Mouse (Mus musculus) MEL (cell line): ENCODE measurements around the gene Tbxa2r. TPM values are rescaled to one million over a fixed set of nuclear protein-coding genes. Genes with fewer than 3 reads are reported as not detected.

Experiments used
- DNase-seq: peaks from one replicate; pipeline ENCODE4 v3.0.0; 2011; ENCODE audit warnings: low read depth, low spot score
- H3K27ac ChIP-seq: 2 replicates; pipeline ENCODE4 v1.5.1; 2012; ENCODE audit warnings: low read depth, mild to moderate bottlenecking, control low read depth, low read length, moderate library complexity; ENCODE audit not compliant: control insufficient read depth
- H3K27me3 ChIP-seq, 2 experiments: fragments of 150-350 bp in 1 of 2; sonication (generic) in 1 of 2; 2 replicates each; pipeline ENCODE4 v1.6.1; 2012; ENCODE audit warnings: low read length in 2 of 2, mild to moderate bottlenecking in 2 of 2, improper control_type of control experiment in 1 of 2, moderate library complexity in 1 of 2; ENCODE audit not compliant: insufficient read depth in 2 of 2, control insufficient read depth in 1 of 2
- H3K36me3 ChIP-seq, 2 experiments: 2 replicates each; pipeline ENCODE4 v1.6.1; 2012 to 2014; ENCODE audit warnings: low read length in 2 of 2, improper control_type of control experiment in 1 of 2, inconsistent platforms in 1 of 2, mild to moderate bottlenecking in 1 of 2; ENCODE audit not compliant: insufficient read depth in 2 of 2, control insufficient read depth in 1 of 2
- H3K4me1 ChIP-seq, 2 experiments: fragments of 150-350 bp in 1 of 2; sonication (generic) in 1 of 2; 2 replicates each; pipeline ENCODE4 v1.6.1; 2012; ENCODE audit warnings: low read length in 2 of 2, improper control_type of control experiment in 1 of 2, mild to moderate bottlenecking in 1 of 2; ENCODE audit not compliant: insufficient read depth in 2 of 2, control insufficient read depth in 1 of 2
- H3K4me3 ChIP-seq, 2 experiments: fragments of 150-350 bp in 1 of 2; sonication (generic) in 1 of 2; 2 replicates each; pipeline ENCODE4 v1.5.1; 2012; ENCODE audit warnings: low read depth in 2 of 2, low read length in 2 of 2, mild to moderate bottlenecking in 2 of 2, moderate library complexity in 2 of 2, control low read depth in 1 of 2, improper control_type of control experiment in 1 of 2; ENCODE audit not compliant: control insufficient read depth in 1 of 2, insufficient read depth in 1 of 2
- H3K79me2 ChIP-seq: 2 replicates; pipeline ENCODE4 v1.6.1; 2012; ENCODE audit warnings: mild to moderate bottlenecking, low read length, moderate library complexity; ENCODE audit not compliant: control insufficient read depth, poor library complexity, insufficient read depth
- H3K9ac ChIP-seq: 2 replicates; pipeline ENCODE4 v1.6.1; 2012; ENCODE audit warnings: low read depth, mild to moderate bottlenecking, control low read depth, low read length, moderate library complexity; ENCODE audit not compliant: control insufficient read depth, poor library complexity, severe bottlenecking
- H3K9me3 ChIP-seq: fragments of 150-350 bp; sonication (generic); replicated peaks from 2 replicates; pipeline ENCODE4 v1.6.1; 2012; ENCODE audit warnings: mild to moderate bottlenecking, low read length, improper control_type of control experiment, moderate library complexity; ENCODE audit not compliant: insufficient read depth
- CTCF ChIP-seq, 3 experiments: IDR thresholded peaks in 2 of 3; conservative IDR thresholded peaks in 1 of 3; 2 replicates each; pipeline ENCODE4 v1.5.1; 2011 to 2012; ENCODE audit warnings: low read length in 3 of 3, low read depth in 2 of 3, mild to moderate bottlenecking in 2 of 3, improper control_type of control experiment in 1 of 3, inconsistent platforms in 1 of 3, mixed read lengths in 1 of 3, moderate library complexity in 1 of 3; ENCODE audit not compliant: control insufficient read depth in 1 of 3, insufficient read depth in 1 of 3, poor library complexity in 1 of 3, severe bottlenecking in 1 of 3
- E2F4 ChIP-seq: IDR thresholded peaks from 2 replicates; pipeline ENCODE4 v1.6.1; 2011; ENCODE audit warnings: low read depth, low read length, improper control_type of control experiment, borderline replicate concordance
- ETS1 ChIP-seq: IDR thresholded peaks from 2 replicates; pipeline ENCODE4 v1.6.1; 2012; ENCODE audit warnings: low read depth, mild to moderate bottlenecking, inconsistent platforms, low read length, improper control_type of control experiment, moderate library complexity
- GABPA ChIP-seq: IDR thresholded peaks from 2 replicates; pipeline ENCODE4 v1.6.1; 2012; ENCODE audit warnings: low read depth, mild to moderate bottlenecking, inconsistent platforms, low read length, improper control_type of control experiment, moderate library complexity
- GATA1 ChIP-seq: IDR thresholded peaks from 2 replicates; pipeline ENCODE4 v1.6.1; 2011; ENCODE audit warnings: low read depth, low read length, improper control_type of control experiment
- HCFC1 ChIP-seq: IDR thresholded peaks from 2 replicates; pipeline ENCODE4 v1.6.1; 2012; ENCODE audit warnings: low read depth, mild to moderate bottlenecking, inconsistent platforms, low read length, improper control_type of control experiment, moderate library complexity
- JUND ChIP-seq: IDR thresholded peaks from 2 replicates; pipeline ENCODE4 v1.6.1; 2011; ENCODE audit warnings: low read depth, mild to moderate bottlenecking, improper control_type of control experiment, low read length
- MAFK ChIP-seq: IDR thresholded peaks from 2 replicates; pipeline ENCODE4 v1.6.1; 2011; ENCODE audit warnings: low read depth, mild to moderate bottlenecking, low read length, improper control_type of control experiment, borderline replicate concordance
- MXI1 ChIP-seq: IDR thresholded peaks from 2 replicates; pipeline ENCODE4 v1.6.1; 2011; ENCODE audit warnings: mild to moderate bottlenecking, low read depth, low read length, improper control_type of control experiment
- MYC ChIP-seq: IDR thresholded peaks from 2 replicates; pipeline ENCODE4 v1.6.1; 2011; ENCODE audit warnings: low read depth, mild to moderate bottlenecking, low read length, improper control_type of control experiment, moderate library complexity
- NRF1 ChIP-seq: IDR thresholded peaks from 2 replicates; pipeline ENCODE4 v1.6.1; 2014; ENCODE audit warnings: low read depth, mild to moderate bottlenecking, inconsistent platforms, low read length, improper control_type of control experiment, moderate library complexity; ENCODE audit not compliant: poor library complexity, insufficient read depth, severe bottlenecking
- POLR2AphosphoS2 ChIP-seq: IDR thresholded peaks from 2 replicates; pipeline ENCODE4 v1.6.1; 2011; ENCODE audit warnings: low read length, improper control_type of control experiment
- POLR2AphosphoS5 ChIP-seq: IDR thresholded peaks from 2 replicates; pipeline ENCODE4 v1.6.1; 2012; ENCODE audit warnings: low read depth, borderline replicate concordance, mild to moderate bottlenecking, inconsistent platforms, low read length, moderate library complexity, mixed read lengths
- RAD21 ChIP-seq: IDR thresholded peaks from 2 replicates; pipeline ENCODE4 v1.6.1; 2011; ENCODE audit warnings: mild to moderate bottlenecking, low read depth, low read length, improper control_type of control experiment
- SIN3A ChIP-seq: IDR thresholded peaks from 2 replicates; pipeline ENCODE4 v1.6.1; 2012; ENCODE audit warnings: low read length, improper control_type of control experiment, inconsistent platforms
- SMC3 ChIP-seq: IDR thresholded peaks from 2 replicates; pipeline ENCODE4 v1.6.1; 2011; ENCODE audit warnings: low read depth, low read length, improper control_type of control experiment
- ZKSCAN1 ChIP-seq: IDR thresholded peaks from 2 replicates; pipeline ENCODE4 v1.6.1; 2012; ENCODE audit warnings: low read depth, mild to moderate bottlenecking, inconsistent platforms, low read length, improper control_type of control experiment, moderate library complexity
- ZMIZ1 ChIP-seq: IDR thresholded peaks from 2 replicates; pipeline ENCODE4 v1.6.1; 2012; ENCODE audit warnings: low read depth, mild to moderate bottlenecking, inconsistent platforms, low read length, improper control_type of control experiment, moderate library complexity
- ZNF384 ChIP-seq: IDR thresholded peaks from 2 replicates; pipeline ENCODE4 v1.6.1; 2012; ENCODE audit warnings: low read depth, mild to moderate bottlenecking, inconsistent platforms, low read length, improper control_type of control experiment
- polyA plus RNA-seq, 2 experiments: library from polyadenylated mRNA; stranded (reverse) in 1 of 2; unstranded in 1 of 2; fragments of >175 nt in 1 of 2; fragments of >200 nt in 1 of 2; gene quantifications; 2 replicates each; pipeline versions ENCODE4 v1.2.1 to v1.2.4; 2012; ENCODE audit warnings: low replicate concordance in 2 of 2, low read depth in 1 of 2; ENCODE audit not compliant: insufficient read length in 2 of 2, insufficient read depth in 1 of 2, missing spikeins in 1 of 2
- total RNA-seq: library from RNA; depleted of rRNA; stranded (reverse); fragments of 300-350 nt; gene quantifications from 2 replicates; pipeline ENCODE4 v1.2.3, GENCODE M21; 2012

The Tbxa2r gene
- total and polyA plus RNA-seq, 3 experiments, result 0.31 TPM; not detected in 2

DNA sequence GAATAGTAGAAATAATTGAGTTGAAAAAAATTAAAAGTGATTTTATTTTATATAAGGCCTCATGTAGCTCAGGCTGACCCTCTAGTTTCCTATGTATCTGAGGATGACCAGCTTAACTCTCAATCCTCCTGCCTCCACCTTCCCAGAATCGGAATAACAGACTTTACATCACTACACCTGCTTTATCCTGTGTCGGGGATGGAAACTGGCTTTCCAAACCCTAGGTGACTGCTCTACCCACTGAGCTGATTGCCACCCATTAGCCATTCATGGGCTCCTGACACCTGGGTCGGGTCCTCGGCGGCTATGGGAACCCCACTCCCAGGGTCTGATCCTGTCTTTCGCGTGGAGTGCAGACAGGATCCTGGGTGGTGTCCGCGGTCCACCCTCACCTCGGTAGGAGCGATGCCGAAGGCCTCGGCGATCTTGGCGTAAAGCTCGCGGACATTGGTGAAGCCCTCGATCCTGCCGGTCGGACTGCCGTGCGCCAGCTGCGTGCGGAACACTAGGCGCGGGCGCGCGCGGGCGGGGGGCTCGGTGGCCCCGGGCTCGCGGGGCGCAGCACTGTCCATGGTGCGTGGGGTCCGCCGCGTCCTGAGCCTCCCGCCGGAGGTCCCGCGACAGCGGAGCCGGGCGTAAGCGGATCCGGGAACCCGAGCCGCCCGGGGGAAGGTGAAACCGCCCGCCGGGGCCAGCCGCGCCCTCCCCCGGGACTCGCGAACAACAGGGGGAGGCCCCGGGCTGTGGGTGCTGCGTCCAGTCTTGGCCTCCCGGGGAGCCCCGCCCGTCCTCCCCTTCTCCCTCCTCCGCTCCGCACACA lies 14.4 kb downstream of the Tbxa2r start, which contains the start of gene Gipc3:
Gene Gipc3, minus strand, starts transcription at position 581 of the 820 bp plus-strand sequence.
- no peak within 1 kb of the TSS for H3K9ac ChIP-seq
- TF ChIP-seq NRF1, result no peak
- TF ChIP-seq MXI1, result no peak
- no peak for TF ChIP-seq POLR2AphosphoS2
- no peak for TF ChIP-seq RAD21
- TF ChIP-seq, all 39 proteins: peak for 0
- no peak within 1 kb of the TSS for H3K4me3 ChIP-seq
- peaks cover 8% of the 10 kb centered on the region in 2 experiments; a peak in 3 of 4 replicates for H3K4me1 ChIP-seq
- no peaks in the 10 kb centered on the region for H3K9me3 ChIP-seq
- H3K27me3 ChIP-seq, result no peaks in the 10 kb centered on the region
- no peak within 1 kb of the TSS for H3K27ac ChIP-seq
- H3K79me2 ChIP-seq, result no peaks in the 10 kb centered on the region
- H3K36me3 ChIP-seq, result no peaks in the 10 kb centered on the region; a peak in 1 of 4 replicates
- no peak for DNase-seq

DNA sequence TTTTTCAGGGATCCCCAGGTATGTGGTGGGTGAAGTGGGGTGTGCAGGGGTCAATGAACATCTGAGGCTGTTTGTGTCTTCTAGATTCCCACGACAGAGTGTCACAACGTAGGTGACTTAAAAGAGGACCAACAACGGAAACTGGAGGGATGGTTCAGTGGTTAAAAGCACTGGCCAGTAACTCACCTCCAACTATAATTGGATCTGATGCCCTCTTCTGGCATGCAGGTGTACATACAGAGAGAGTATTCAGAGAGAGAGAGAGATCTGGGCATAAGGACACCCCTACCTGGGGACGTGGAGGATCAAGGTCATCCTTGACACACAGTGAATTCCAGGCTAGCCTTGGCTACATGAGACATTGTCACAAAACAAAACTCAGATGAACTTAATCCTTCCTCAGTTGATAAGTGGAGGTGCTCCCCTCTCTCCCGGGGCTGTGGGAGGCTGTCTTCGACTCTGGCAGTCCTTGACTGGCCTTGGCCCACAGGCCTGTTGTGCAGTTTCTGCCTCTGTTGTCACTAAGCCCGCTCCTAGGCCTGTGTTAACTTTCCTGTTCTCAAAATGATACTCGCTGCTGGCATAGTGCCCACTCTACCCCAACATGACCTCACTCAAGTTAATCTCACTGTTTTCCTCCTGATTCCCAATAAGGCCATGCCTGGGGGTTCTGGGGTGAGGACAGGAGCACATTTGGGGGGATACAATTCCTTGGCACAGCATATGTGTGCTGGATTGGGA lies 16.1 kb downstream of the Tbxa2r start:
- peak; percentile 75 for DNase-seq
- H3K9ac ChIP-seq, result no peak overlapping the region; the same call in 1 of the 2 replicates
- H3K27me3 ChIP-seq, result no peaks in the 10 kb centered on the region
- peak overlapping the region in 1 of 2 experiments; percentile 9; a peak in 1 of 4 replicates for H3K4me3 ChIP-seq
- TF ChIP-seq RAD21 (no peak; the same call in none of the 2 replicates), JUND (no peak), MXI1 (no peak), SIN3A (no peak), MAFK (no peak), CTCF (IDR thresholded peaks at IDR 0.05 in 2 of 3, conservative IDR thresholded peaks at IDR 0.05 in 1 of 3; ENCODE audit: control insufficient read depth in 1 of 3, insufficient read depth in 1 of 3, low read depth in 2 of 3, low read length in 3 of 3, poor library complexity in 1 of 3, severe bottlenecking in 1 of 3) (peak in 2 of 3 experiments; percentile 33 to 44; a peak in 3 of 6 replicates), GATA1 (0 out of 2 replicates have a peak, but pooled peaks have one; percentile 18), SMC3 (peak; percentile 35), ZMIZ1 (no peak), ZNF384 (no peak), ZKSCAN1 (no peak), GABPA (no peak), POLR2AphosphoS5 (no peak), E2F4 (no peak), HCFC1 (no peak), MYC (no peak), ETS1 (peak; percentile 29; the same call in 1 of the 2 replicates)
- H3K4me1 ChIP-seq, result peaks cover 8 to 11% of the 10 kb centered on the region in 2 experiments; a peak in 3 of 4 replicates
- no peaks in the 10 kb centered on the region; a peak in 1 of 4 replicates for H3K36me3 ChIP-seq
- H3K27ac ChIP-seq, result no peak overlapping the region; the same call in 1 of the 2 replicates
- H3K9me3 ChIP-seq, result no peaks in the 10 kb centered on the region
- no peaks in the 10 kb centered on the region for H3K79me2 ChIP-seq
